Mouse (Mus musculus) MEL (cell line): ENCODE measurements at regions not wholly inside any gene's neighbourhood (a gene's known extent, or its start where the extent isn't known, plus 50 kb on each side); places are given as distances from the start of the nearest gene placed in this dataset.

ENCODE experiments used
- CHD1 ChIP-seq: IDR thresholded peaks from 2 replicates; pipeline ENCODE4 v1.6.1; 2012; ENCODE audit warnings: low read depth, mild to moderate bottlenecking, inconsistent platforms, low read length, improper control_type of control experiment
- CHD2 ChIP-seq: IDR thresholded peaks from 2 replicates; pipeline ENCODE4 v1.6.1; 2011; ENCODE audit warnings: low read length, improper control_type of control experiment
- CTCF ChIP-seq, 3 experiments: IDR thresholded peaks in 2 of 3; conservative IDR thresholded peaks in 1 of 3; 2 replicates each; pipeline ENCODE4 v1.5.1; 2011 to 2012; ENCODE audit warnings: low read length in 3 of 3, low read depth in 2 of 3, mild to moderate bottlenecking in 2 of 3, improper control_type of control experiment in 1 of 3, inconsistent platforms in 1 of 3, mixed read lengths in 1 of 3, moderate library complexity in 1 of 3; ENCODE audit not compliant: control insufficient read depth in 1 of 3, insufficient read depth in 1 of 3, poor library complexity in 1 of 3, severe bottlenecking in 1 of 3
- EP300 ChIP-seq, 2 experiments: IDR thresholded peaks; 2 replicates each; pipeline ENCODE4 v1.6.1; 2011; ENCODE audit warnings: improper control_type of control experiment in 2 of 2, low read length in 2 of 2, low read depth in 1 of 2, mild to moderate bottlenecking in 1 of 2
- MXI1 ChIP-seq: IDR thresholded peaks from 2 replicates; pipeline ENCODE4 v1.6.1; 2011; ENCODE audit warnings: mild to moderate bottlenecking, low read depth, low read length, improper control_type of control experiment
- MYC ChIP-seq: IDR thresholded peaks from 2 replicates; pipeline ENCODE4 v1.6.1; 2011; ENCODE audit warnings: low read depth, mild to moderate bottlenecking, low read length, improper control_type of control experiment, moderate library complexity
- POLR2A ChIP-seq, 2 experiments: IDR thresholded peaks; 2 replicates each; pipeline ENCODE4 v1.6.1; 2011 to 2012; ENCODE audit warnings: low read length in 2 of 2, mild to moderate bottlenecking in 2 of 2, control low read depth in 1 of 2, improper control_type of control experiment in 1 of 2, low read depth in 1 of 2, moderate library complexity in 1 of 2; ENCODE audit not compliant: control insufficient read depth in 1 of 2, insufficient read depth in 1 of 2, poor library complexity in 1 of 2
- RAD21 ChIP-seq: IDR thresholded peaks from 2 replicates; pipeline ENCODE4 v1.6.1; 2011; ENCODE audit warnings: mild to moderate bottlenecking, low read depth, low read length, improper control_type of control experiment
- UBTF ChIP-seq: IDR thresholded peaks from 2 replicates; pipeline ENCODE4 v1.6.1; 2012; ENCODE audit warnings: low read depth, mild to moderate bottlenecking, inconsistent platforms, low read length, improper control_type of control experiment, moderate library complexity, borderline replicate concordance; ENCODE audit not compliant: insufficient read depth
- ZC3H11A ChIP-seq: IDR thresholded peaks from 2 replicates; pipeline ENCODE4 v1.6.1; 2012; ENCODE audit warnings: low read depth, mild to moderate bottlenecking, inconsistent platforms, low read length, improper control_type of control experiment

GRCm38 (mm10) chr9:79001930-79002329 is 386.6 kb downstream of the Cd109 start:
- TF ChIP-seq MYC (no peak), EP300 (IDR thresholded peaks at IDR 0.05; ENCODE audit: low read depth in 1 of 2, low read length in 2 of 2) (no peak), POLR2A (IDR thresholded peaks at IDR 0.05; ENCODE audit: control insufficient read depth in 1 of 2, insufficient read depth in 1 of 2, low read depth in 1 of 2, low read length in 2 of 2, poor library complexity in 1 of 2) (no peak), CHD1 (no peak), ZC3H11A (no peak), CTCF (IDR thresholded peaks at IDR 0.05 in 2 of 3, conservative IDR thresholded peaks at IDR 0.05 in 1 of 3; ENCODE audit: control insufficient read depth in 1 of 3, insufficient read depth in 1 of 3, low read depth in 2 of 3, low read length in 3 of 3, poor library complexity in 1 of 3, severe bottlenecking in 1 of 3) (no peak), CHD2 (no peak), UBTF (no peak), RAD21 (no peak), MXI1 (no peak)
